Mouse (Mus musculus) activated CD4-positive, CD25-positive, alpha-beta regulatory T cell, adult 4 months (primary cell): ENCODE measurements around the gene Mtor. TPM values are rescaled to one million over a fixed set of nuclear protein-coding genes. Genes with fewer than 3 reads are reported as not detected.

Source experiments
- ATAC-seq: one replicate; pipeline ENCODE4 v1.8.0; 2017
- polyA plus RNA-seq, 2 experiments: library from polyadenylated mRNA; unstranded; fragments of 100-300 nt; shearing (Covaris generic); gene quantifications; one replicate each; pipeline ENCODE4 v1.2.1; 2017

The Mtor gene
- polyA plus RNA-seq, 2 experiments from 2014 or later, result 11.3 to 11.5 TPM

DNA sequence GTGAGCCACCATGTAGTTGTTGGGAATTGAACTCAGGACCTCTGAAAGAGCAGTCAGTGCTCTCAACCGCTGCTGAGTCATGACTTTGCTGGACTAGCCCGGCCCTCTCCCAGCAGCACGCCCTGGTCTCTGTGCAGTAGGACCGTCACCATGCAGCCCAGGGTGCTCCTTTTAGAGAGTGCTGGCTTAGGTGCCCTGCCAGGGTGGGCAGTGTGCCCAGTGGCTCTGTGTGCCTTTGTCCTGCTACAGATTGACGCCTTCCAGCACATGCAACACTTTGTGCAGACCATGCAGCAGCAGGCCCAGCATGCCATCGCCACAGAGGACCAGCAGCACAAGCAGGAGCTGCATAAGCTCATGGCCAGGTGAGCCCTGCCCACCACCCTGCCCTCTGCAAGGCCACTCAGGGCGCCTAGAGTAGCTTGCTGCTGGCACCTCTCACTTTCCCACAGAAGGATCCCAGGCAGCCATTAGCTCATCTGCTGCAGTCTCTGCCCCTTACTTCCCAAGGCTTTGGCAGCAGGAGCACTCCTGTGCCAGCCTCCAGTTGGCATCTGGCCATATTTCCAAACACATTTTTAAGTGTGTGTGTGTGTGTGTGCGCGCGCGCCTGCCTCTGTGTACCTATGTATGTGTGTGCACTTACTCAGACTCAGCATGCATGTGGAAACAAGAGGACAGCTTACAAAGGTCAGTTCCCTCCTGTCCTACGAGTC lies 85.4 kb downstream of the Mtor start:
- no peak for ATAC-seq

DNA sequence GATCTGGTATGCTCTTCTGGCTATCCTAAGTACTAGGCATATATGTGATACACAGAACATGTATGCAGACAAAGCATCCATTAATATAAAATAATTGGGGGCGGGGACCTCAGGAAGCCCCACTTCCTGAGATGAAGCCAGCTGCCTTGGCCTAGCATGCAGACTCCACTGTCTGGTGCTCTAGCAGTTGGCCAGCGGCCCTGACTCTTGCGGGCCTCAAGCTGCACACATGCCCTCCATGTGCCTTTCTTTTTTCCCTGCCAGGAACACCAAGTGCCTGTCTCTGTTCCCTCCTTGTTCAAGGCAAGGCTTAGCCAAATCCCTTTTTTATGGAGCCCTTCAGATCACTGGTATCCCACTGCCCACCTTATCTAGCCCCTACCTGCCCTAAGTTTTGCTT lies 87.5 kb downstream of the Mtor start:
- ATAC-seq, result no peak

DNA sequence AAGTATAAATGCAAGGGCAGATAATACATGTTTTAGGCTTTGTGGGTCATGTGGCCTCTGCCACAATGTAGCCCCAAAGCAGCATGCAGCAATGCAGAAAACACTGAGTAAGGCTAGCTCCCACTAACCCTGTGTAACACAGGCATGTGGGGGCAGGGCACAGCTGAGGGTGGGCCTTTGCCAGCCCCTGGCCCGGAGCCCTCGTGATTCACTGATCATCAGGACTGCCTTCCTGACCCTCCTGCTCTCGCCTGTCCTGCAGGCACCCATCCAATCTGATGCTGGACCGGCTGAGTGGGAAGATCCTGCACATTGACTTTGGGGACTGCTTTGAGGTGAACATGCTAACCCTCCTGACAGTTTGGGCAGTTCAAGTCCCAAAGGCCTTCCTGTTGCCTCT lies 100.7 kb downstream of the Mtor start:
- no peak for ATAC-seq

DNA sequence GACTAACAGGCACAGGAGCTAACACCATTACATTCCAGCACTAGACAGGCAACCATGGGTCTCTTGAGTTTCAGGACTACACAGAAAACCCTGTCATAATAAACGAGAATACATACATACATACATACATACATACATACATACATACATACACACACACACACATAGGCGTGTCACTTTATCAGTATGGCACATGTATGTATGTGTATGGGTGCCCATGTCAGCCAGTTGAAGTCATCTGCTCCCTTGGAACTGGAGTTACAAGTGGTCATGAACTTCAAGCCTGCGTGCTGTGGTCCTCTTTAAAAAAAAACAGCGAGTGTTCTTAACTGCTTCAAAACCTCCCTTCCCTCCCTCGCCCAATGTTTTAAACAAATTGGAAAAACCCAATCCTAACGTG lies 109.4 kb downstream of the Mtor start:
- no peak for ATAC-seq

DNA sequence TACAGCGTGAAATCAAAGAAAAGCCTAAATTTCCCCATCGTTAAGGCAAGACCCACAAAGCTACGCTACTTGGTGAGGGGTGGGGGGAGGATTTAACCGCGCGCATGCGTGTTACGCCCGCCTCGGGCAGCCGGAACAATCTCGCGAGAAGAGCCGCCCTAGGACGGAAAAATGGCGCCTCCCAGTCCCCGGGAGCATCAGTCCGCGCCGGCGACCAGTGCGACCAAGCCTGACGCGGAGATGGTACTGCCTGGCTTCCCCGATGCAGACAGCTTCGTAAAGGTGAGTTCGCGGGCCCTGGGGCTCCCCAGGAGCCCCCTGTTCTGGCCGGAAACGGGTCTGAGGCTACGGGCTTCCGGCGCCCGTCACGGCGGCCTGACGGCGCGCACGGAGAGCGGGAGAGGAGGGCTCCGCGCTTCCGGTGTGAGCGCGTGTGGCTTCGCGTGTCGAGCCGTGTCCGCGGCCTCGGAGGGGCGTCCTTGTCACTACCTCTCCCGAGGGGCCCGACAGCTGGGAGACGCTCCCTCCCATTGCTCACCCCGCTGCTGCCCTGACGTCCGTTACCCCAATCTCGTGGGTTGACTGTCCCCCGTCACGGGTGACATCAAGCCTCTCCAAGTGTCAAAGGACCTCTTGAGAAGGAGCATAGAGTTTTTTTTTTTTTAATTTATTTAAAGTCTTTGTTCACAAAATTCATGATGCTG lies 110.0 kb downstream of the Mtor start, which contains the start of gene Exosc10:
Gene Exosc10, plus strand, starts transcription at position 133 of the 704 bp plus-strand sequence.
- ATAC-seq, result peak; percentile 87

DNA sequence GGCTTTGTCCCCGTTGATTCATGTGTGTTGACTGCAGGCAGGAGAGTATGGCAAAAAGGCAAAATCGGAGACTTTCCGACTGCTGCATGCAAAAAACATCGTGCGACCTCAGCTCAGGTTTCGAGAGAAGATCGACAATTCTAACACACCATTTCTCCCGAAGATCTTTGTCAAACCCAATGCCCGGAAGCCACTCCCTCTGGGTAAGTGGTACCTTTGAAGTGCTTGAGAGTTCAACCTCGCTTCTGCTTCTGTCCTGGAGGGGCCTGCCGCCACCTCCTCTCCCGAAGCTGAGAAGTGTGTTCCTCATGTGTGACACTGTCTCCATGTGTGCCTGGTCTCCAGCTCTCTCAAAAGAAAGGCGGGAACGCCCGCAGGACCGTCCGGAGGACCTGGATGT lies 114.3 kb downstream of the Mtor start:
- no peak for ATAC-seq

DNA sequence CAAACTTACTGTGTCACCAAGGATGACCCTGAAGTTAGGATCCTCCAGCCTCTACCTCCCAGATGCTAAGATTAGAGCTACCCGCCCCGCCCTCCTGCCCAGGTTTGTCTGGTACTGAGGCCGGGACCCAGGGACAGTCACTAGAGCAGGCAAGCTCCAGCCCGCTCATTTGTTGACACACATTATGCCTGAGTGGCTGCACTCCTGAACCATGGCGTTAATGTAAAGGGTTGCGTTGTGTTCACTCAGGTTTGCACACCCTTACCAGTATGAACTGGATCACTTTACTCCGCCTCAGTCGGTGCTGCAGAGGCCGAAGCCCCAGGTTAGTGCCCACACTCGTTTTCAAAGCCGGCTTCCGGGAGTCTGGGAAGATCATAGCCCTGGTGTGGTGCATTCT lies 115.2 kb downstream of the Mtor start:
- ATAC-seq, result no peak

DNA sequence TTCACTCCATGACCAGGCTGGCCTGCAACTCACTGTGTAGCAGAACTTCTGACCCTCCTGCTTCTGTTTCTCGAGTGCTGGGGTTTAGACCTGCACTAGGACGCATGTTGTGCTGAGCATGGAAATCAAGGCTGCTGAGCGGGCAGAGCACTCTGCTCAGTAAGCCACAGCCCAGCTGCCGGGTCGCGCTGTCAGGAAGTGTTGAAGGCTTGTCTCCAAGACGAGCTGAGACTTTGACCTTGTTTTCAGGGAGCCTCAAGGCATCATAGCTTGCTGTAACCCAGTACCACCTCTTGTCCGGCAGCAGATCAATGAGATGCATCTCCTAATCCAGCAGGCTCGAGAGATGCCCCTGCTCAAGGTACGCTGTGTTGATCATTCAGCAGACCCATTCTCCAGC lies 121.7 kb downstream of the Mtor start:
- no peak for ATAC-seq

DNA sequence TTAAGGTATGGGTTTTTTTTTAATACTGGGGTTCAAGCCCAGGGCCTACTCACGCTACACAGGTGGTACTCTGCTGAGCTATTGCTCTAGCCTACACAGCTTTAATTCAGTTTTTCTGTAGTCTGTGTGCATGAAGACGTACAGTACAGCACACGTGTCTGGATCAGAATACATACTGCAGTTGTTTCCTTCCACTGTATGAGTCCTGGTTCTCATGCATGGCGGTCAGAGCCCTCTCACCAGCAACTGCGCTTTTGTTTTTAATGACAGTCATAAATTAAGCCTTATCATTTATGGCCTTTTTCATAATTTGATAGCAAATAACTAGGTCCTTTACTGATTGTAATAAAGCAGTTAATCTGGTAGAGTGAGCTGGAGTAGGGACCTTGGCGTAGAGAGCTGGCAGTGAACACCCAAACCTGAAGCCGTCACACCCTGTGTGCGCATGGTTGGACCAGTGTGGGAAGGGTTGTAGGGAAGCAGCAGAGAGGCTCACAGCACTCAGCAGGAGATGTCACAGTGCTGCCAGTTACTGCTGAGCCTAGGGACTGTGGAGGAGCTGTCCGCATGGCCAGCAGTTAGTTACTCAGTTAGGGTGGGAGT lies 122.4 kb downstream of the Mtor start:
- no peak for ATAC-seq

DNA sequence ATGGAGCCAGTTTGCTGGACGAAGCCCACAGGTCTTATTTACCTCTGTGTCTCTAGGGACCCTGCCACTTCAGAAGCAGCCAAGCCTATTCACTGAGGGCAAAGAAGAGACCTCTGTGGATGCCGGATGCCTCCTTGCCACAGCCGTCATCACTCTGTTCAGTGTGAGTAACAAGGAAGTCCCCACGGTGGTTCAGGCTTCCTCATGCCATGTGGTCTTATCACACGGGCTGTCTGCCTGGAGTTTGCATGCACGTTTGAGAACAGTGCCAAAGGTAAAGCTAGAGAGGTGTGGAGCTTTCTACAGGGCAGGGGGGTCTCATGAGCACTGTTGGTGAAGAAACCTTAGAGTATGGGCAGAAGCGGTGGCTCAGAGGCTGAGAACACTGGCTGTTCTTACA lies 124.8 kb downstream of the Mtor start:
- ATAC-seq, result no peak

DNA sequence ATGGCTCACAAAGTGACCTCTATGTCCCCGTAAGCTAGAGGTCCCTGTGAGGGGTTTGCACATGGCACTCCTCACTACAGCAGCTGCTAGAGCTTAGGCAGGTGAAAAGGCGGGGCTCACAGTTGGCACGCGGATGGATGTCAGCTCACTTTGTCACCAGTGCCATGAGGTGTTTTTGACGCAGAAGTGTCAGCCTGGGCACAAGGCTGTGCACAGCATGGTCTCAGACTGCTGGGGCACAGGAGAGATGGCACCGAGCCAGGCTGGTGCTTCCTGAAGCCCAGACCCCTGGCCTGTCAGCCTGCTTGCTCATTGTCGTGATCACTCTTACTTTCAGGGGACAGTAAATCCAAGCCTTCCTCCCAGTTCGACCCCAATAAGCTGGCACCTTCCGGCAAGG lies 132.4 kb downstream of the Mtor start:
- ATAC-seq, result no peak

DNA sequence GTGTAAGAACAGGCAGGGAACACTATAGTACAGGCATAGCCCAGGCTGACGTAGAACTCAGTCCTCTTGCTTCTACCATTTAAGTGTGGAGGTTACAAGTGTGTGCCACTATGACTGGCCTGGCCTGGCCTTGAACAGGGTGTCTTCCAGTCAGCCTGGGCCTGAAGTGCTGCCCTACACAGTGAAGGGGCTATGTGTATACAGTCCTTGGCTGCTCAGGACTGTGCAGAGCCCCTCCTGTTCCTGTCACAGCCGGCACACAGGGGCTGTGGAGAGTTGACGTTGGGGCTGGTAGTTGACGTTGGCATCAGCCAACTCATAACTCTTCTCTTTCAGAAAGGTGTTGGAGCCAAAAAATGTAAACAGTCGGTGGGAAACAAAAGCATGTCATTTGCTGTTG lies 133.0 kb downstream of the Mtor start:
- ATAC-seq, result no peak

DNA sequence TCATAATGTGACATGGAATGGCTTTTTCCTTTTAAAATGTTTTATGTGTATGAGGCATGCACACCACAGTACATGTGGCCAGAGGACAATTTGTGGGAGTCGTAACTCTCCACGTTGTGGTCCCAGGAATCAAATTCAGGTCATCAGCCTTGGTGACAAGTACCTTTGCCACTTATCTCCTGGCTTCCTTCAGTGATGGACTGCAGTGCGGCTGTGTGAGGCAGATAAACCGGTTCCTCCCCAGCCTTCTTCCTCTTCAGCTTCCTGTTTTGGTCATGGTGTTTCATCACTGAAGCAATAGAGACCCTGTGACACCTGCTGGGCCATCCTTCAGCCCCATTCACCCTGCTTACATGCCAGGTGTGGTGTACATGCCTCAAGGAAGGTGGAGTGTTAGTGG lies 134.8 kb downstream of the Mtor start:
- no peak for ATAC-seq

DNA sequence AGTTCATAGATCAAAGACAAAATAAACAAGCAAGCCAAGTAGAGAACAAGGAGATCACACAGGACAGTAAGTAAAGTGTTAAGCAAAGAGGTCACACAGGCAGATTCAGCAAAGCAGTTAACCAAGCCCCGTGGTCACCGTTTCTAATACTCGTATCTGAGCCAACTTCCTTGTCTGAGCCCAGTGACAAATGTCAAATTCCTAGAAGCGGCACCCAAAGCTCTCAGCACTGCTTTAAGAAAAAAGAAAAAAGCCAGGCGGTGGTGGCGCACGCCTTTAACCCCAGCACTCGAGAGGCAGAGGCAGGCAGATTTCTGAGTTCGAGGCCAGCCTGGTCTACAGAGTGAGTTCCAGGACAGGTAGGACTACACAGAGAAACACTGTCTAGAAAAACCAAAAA lies 138.2 kb downstream of the Mtor start:
- no peak for ATAC-seq

DNA sequence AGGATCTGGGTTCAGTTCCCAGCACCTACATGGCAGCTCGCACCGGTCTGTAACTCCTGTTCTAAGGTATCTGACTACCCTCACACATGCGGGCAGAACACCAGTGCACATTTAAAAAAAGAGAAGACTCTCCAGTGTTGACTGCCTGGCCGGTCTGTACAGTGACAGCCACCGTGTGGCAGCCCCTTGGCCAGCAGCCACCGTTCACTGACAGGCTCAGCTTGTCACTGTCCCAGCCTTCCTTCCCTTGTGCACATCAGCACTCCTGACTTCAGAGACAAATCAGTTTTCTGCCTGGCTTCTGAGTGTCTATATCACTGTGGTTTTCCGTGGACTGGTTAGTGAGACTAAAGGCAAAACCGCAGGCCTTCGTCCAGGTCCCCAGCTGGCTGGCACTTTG lies 140.4 kb downstream of the Mtor start:
- no peak for ATAC-seq

DNA sequence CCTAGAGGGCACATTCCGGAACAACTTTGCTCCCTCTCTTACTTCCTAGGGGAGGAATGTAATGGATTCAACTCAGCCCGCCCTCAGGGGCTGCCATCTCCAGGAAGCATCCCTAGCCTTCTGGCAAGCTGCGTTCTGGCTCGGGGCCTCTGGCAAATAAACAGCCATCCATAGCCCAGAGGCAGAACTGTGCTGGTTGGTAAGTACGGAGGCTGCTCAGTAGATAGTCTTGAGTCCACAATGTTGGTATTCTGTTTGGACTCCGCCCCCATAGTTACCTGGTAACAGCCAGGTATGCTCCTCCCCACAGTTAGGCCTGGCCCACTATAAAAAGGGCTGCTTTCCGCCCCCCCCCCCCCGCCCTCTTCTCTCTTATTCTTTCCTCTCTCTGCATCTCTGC lies 141.2 kb downstream of the Mtor start:
- no peak for ATAC-seq

DNA sequence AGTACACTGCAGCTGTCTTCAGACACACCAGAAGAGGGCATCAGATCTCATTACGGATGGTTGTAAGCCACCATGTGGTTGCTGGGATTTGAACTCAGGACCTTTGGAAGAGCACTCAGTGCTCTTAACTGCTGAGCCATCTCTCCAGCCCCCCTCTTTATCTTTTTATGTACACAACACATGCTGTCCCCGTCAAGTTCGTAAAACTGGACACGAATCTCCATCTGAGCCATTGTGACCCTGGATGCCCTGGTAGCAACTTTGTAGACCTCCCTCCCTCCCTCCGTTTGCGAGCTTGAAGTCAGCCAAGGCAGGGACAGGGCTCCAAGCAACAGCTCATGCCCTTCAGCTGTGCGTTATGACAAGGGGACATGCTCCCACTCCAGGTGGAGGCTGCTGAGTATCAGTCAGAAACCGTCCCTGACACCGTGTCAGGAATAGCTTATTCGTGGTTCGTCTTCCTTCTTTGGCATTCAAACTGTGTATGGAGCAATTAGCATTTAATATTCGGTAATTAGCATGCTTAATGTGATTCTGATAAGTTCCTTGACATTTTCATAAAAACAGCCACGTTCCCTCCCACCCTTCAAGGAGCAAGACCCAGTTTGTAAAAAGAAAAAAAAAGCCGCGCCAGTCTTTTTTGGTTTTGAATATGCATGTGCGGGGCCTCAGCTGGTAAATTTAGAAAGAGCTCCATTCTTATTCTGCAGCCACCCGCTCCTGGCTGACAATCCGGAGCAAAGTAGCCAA lies 142.2 kb downstream of the Mtor start:
- peak; percentile 1 for ATAC-seq

DNA sequence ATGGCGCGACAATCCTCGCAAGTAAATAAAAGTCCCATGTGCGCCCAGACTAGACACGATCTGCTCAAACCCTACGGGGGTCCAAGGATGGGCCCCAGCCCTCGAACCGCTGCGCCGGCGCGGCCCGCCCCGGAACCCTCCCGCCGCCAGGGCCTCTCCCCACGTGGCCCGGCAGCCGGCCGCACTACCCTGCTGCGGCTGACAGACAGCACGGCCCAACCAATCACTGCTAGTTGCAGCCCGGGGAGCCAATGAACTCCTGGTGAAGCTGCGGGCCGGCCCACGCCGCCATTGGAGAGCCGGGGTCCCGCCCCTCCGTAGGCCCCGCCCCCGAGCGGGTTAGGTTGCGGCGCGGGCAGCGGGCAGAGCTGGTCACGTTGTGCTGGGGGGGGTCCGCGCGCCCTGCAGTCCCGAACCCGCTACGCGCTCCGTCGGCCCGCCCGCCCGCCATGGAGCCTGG lies 142.8 kb downstream of the Mtor start, which contains the start of gene Srm:
Gene Srm, plus strand, starts transcription at position 333 of the 460 bp plus-strand sequence.
- peak; percentile 100 for ATAC-seq

DNA sequence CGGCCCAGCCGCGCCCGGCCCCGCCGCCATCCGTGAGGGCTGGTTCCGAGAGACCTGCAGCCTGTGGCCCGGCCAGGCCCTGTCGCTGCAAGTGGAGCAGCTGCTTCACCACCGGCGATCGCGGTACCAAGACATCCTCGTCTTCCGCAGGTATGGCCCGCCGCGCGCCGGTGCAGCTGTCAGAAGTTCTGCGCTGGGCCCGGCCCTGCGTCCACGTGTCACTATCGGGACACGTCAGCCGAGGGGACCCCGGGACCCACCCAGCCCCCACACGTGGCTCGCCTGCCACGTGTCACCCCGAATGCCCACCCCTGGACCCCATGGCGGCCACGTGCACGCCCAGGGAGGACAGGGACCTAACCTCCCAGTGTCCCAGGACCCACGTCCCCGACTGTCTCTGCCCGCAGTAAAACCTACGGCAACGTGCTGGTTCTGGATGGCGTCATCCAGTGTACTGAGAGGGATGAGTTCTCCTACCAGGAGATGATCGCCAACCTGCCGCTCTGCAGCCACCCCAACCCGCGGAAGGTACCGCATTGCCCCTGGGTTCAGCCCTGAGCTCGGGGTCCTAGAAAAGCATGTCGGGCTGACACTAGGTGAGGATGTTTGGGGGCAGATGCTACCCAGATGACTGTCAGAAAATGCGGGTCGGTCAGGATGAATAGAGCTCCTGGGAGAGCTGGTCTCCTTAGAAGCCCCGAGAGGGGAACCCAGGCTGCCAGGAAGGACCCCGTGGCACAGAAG lies 143.4 kb downstream of the Mtor start:
- no peak for ATAC-seq

DNA sequence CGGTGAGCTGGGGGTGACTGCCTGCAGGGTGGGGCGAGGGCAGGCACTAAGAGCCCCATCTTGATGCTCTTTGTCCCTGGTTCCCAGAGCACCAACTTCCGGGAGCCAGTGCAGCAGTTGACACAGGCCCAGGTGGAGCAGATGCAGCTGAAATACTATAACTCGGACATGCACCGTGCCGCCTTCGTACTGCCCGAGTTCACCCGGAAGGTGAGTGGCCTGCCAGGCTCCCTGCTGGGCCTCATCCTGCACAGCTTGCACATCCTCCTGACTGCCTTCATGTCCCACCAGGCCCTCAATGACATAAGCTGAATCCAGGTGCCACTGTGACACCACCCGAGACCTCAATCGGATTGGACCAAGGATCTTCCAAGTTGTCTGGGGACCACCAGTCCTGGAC lies 145.6 kb downstream of the Mtor start:
- no peak for ATAC-seq

DNA sequence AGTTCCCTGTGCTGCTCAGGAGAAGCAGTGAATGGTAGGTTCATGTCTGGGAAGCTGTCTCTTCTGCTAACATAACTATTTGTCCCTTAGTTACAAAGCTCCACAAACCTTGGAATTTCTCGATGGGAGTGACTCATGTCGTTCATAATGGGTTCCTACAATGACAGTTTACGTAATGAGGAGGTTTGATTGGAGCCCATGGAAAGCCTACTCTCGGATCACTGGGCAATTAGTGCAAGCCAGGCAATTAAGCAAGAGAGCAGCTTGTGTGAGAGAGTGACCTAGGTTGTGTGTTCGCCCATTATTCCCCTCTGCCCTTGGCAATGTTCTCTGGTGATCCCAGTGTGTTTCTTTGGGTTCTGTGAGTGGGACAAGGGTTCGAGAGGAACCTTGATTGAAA lies 147.5 kb downstream of the Mtor start:
- no peak for ATAC-seq

DNA sequence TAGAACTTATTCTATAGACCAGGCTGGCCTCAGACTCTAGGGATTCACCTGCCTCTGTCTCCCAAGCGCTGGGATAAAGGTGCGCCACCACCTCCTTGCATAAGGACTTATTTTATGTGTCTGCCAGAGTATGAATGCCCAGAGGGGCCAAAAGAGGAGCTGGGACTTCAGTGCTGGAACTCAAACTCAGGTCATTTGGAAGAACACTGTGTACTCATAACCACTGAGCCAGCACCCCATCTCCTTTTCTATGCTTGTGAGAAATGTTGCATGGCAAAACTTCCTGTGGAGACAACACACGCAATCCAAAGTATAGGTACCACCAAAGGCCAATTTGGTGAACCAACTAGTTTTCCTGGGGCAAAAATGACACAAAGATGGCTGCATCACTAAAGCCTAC lies 148.3 kb downstream of the Mtor start:
- no peak for ATAC-seq
